Mouse (Mus musculus): ENCODE results near the gene Ptprd. TPM values are rescaled to one million over a fixed set of nuclear protein-coding genes. Genes with fewer than 3 reads are reported as not detected.
"Not testable (repeated sequence)": the region's sequence is repeated elsewhere in the genome, so short reads cannot be mapped to it uniquely, and the experiment has no call there.

Gene Ptprd
- polyA plus RNA-seq, 1 experiment: 118 TPM

DNA sequence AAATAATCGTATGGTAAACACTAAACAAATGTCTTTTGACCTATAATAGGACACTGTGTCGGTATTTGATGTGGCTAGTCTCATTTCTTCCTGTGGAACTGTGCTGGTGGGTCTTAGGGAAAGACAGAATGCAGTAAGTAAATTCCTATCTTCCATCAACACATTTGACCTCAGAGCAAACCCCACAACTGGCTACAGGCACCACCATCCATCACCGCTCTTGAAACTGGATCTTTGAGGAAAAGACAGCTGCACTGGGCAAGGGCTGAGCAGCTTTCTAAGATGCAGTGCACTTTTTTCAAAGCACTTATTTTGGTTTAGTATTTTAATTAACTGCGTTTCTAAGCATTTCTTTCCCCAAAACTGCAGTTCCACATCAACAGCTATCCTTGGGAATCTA lies 1768.2 kb downstream of the Ptprd start:
- TF ChIP-seq CTCF (IDR thresholded peaks at IDR 0.05; ENCODE audit: borderline replicate concordance, extremely low read depth, insufficient read depth, insufficient read length): no peak
- no peak for TF ChIP-seq POLR2A (IDR thresholded peaks at IDR 0.05; ENCODE audit: borderline replicate concordance, extremely low read depth, insufficient read depth, insufficient read length, poor library complexity, severe bottlenecking)
- DNase-seq (ENCODE audit: low read depth): no peak

- peak; percentile 68 for DNase-seq (ENCODE audit: low read depth)
- TF ChIP-seq CTCF (IDR thresholded peaks at IDR 0.05; ENCODE audit: borderline replicate concordance, extremely low read depth, insufficient read depth, insufficient read length): no peak
- no peak for TF ChIP-seq POLR2A (IDR thresholded peaks at IDR 0.05; ENCODE audit: borderline replicate concordance, extremely low read depth, insufficient read depth, insufficient read length, poor library complexity, severe bottlenecking)
Observed at GRCm38 (mm10) chr4:76440791-76441364, 1770.9 kb downstream of the Ptprd start.

- peak; percentile 70 for DNase-seq (ENCODE audit: low read depth)
- TF ChIP-seq POLR2A (IDR thresholded peaks at IDR 0.05; ENCODE audit: borderline replicate concordance, extremely low read depth, insufficient read depth, insufficient read length, poor library complexity, severe bottlenecking): no peak
- no peak for TF ChIP-seq CTCF (IDR thresholded peaks at IDR 0.05; ENCODE audit: borderline replicate concordance, extremely low read depth, insufficient read depth, insufficient read length)
Observed at GRCm38 (mm10) chr4:76438496-76439079, 1773.2 kb downstream of the Ptprd start.

DNA sequence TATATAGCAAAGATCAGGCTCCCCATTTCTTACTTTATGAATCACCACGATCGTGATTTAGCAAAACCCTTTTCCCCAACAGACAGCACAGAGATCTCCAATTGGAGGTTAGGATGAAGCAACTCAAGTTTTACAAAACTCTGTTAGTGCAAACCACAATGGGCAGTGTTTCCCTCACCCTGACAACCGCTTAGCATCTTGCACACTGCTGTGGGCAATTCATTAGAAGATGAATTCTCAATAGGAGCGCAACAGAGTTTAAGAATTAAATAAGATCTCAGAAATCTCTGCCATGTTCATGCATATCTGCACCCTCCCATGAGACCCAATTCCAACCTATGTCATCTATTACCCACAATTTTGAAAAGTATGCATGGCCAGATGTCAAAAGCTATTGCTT lies 1773.7 kb downstream of the Ptprd start:
- no peak for DNase-seq (ENCODE audit: low read depth)

GRCm38 (mm10) chr4:76435920-76436319 lies 1775.8 kb downstream of the Ptprd start:
- DNase-seq (ENCODE audit: low read depth): peak; percentile 55
- TF ChIP-seq POLR2A (IDR thresholded peaks at IDR 0.05; ENCODE audit: borderline replicate concordance, extremely low read depth, insufficient read depth, insufficient read length, poor library complexity, severe bottlenecking) (no peak), CTCF (IDR thresholded peaks at IDR 0.05; ENCODE audit: borderline replicate concordance, extremely low read depth, insufficient read depth, insufficient read length) (no peak)

More for the DNA sequence above, 1773.7 kb downstream of the Ptprd start:
- TF ChIP-seq CTCF (IDR thresholded peaks at IDR 0.05; ENCODE audit: borderline replicate concordance, extremely low read depth, insufficient read depth, insufficient read length) (no peak), POLR2A (IDR thresholded peaks at IDR 0.05; ENCODE audit: borderline replicate concordance, extremely low read depth, insufficient read depth, insufficient read length, poor library complexity, severe bottlenecking) (no peak)

DNA sequence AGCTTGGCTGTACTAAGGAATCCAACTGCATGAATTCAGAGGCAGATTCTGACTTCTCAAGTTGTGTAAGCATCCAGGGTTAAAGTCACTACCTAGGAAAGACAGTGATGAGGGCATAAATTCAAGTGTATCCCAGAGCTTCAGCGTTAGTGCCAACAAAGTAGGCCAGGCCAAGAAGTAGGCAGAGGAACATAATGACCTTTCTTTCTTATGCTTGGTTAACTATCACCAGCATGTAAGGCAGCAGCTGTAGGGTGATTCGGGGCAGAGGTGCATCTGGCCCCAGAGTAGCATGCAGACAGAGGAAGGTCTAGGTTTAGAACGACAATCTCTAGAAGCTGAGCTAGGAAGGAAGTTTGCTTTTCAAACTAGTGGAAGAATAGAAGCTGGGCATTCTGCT lies 1782.0 kb downstream of the Ptprd start:
- no peak for DNase-seq (ENCODE audit: low read depth)
- TF ChIP-seq POLR2A (IDR thresholded peaks at IDR 0.05; ENCODE audit: borderline replicate concordance, extremely low read depth, insufficient read depth, insufficient read length, poor library complexity, severe bottlenecking): no peak
- TF ChIP-seq CTCF (IDR thresholded peaks at IDR 0.05; ENCODE audit: borderline replicate concordance, extremely low read depth, insufficient read depth, insufficient read length): no peak

- DNase-seq (ENCODE audit: low read depth): not testable (repeated sequence)
Observed at GRCm38 (mm10) chr4:76427036-76427435, 1784.7 kb downstream of the Ptprd start.

DNA sequence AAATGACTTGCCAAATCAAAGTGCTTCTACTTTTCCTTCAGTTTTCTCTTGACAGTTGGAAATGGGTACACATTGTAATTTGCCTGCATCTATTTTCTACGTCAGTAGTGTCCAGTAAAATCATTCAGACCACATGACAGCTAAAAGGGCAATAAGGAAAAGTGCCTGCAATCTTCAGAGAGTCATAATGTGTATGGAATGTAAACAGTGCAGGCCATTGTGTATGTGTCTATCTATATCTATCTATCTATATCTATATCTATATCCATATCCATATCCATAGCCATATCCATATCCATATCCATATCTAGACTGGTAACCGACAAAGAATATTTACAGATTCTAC lies 1786.6 kb downstream of the Ptprd start:
- TF ChIP-seq POLR2A (IDR thresholded peaks at IDR 0.05; ENCODE audit: borderline replicate concordance, extremely low read depth, insufficient read depth, insufficient read length, poor library complexity, severe bottlenecking): no peak
- TF ChIP-seq CTCF (IDR thresholded peaks at IDR 0.05; ENCODE audit: borderline replicate concordance, extremely low read depth, insufficient read depth, insufficient read length): no peak
- no peak for DNase-seq (ENCODE audit: low read depth)

DNA sequence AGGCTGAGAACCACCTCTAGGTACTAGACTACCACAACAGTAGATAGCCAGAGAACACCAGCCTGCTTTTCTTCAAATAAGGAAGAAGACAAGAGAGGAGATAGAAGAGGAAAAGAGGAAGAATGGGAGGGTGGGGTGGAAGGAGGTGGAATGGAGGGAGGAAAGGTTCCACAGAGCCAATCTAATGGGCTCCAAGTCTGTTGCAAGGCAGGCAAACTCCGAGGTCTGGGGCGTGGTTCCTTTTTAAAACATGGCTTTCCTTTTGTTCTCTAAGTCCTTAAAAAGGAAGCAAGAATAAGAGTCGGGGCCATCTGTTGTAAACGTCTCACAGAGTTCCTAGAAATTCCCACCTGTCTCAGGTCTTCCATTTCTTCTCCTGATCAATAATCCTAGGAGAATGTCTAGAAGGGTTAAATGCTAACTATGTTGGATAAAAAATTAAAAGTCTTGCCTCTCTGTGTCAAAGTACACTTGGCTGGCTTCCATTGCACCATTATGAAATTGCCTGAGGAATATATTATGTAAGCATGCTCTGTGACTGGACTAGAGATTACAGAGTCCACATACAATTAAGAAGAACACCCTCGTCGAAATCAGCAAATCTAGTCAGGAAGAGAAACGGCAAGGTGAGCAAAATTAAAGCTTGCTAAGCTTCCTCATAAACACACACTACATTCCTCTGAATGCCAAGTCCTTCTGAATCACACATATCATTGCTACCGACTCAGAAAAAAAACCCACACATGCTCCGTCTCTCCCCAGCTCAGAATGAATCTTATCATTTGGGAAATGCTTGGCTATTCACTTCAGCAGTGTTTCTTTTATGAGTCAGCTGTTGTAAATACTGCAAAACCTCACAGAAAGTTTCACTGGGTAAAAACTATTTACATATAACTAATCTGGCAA lies 1787.2 kb downstream of the Ptprd start:
- DNase-seq (ENCODE audit: low read depth): no peak
- TF ChIP-seq POLR2A (IDR thresholded peaks at IDR 0.05; ENCODE audit: borderline replicate concordance, extremely low read depth, insufficient read depth, insufficient read length, poor library complexity, severe bottlenecking) (no peak), CTCF (IDR thresholded peaks at IDR 0.05; ENCODE audit: borderline replicate concordance, extremely low read depth, insufficient read depth, insufficient read length) (no peak)

DNA sequence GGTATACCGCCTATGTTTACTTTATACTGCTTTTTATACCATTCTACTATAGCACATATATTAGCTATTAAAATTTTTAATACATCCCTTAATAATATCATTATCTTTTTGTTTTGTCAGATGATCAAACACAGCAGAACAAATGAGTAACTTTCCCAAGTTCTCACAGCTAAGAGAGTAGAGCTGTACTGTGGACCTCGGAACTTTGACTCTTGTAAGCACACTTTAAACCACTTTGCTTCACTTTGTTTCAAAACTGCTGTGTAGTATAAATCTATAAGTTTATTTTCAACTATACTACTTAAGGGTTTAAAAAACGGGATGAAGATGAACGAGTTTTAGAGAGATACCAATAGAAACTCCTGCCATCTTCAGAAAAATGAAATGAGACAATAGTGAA lies 1789.6 kb downstream of the Ptprd start:
- no peak for TF ChIP-seq CTCF (IDR thresholded peaks at IDR 0.05; ENCODE audit: borderline replicate concordance, extremely low read depth, insufficient read depth, insufficient read length)
- TF ChIP-seq POLR2A (IDR thresholded peaks at IDR 0.05; ENCODE audit: borderline replicate concordance, extremely low read depth, insufficient read depth, insufficient read length, poor library complexity, severe bottlenecking): no peak
- DNase-seq (ENCODE audit: low read depth): no peak

DNA sequence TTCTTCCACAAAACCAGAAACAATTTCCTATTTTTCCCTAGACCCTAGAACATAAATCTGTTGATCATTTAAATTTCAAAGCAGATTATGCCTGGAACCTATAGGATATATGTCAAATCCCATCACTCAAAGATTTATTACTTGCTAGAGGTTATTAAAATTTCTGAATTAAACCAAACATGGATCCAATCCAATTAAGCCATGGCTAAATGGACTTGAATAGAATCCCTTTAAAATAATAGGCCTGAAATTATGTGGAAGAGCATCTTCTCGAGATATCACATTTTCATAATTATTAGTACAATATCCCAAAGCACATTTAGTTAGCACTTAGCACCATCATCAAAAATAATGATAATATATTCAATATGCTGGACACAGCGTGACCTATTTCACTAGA lies 1792.1 kb downstream of the Ptprd start:
- TF ChIP-seq CTCF (IDR thresholded peaks at IDR 0.05; ENCODE audit: borderline replicate concordance, extremely low read depth, insufficient read depth, insufficient read length) (no peak), POLR2A (IDR thresholded peaks at IDR 0.05; ENCODE audit: borderline replicate concordance, extremely low read depth, insufficient read depth, insufficient read length, poor library complexity, severe bottlenecking) (no peak)
- no peak for DNase-seq (ENCODE audit: low read depth)

- TF ChIP-seq POLR2A (IDR thresholded peaks at IDR 0.05; ENCODE audit: borderline replicate concordance, extremely low read depth, insufficient read depth, insufficient read length, poor library complexity, severe bottlenecking): no peak
- no peak for TF ChIP-seq CTCF (IDR thresholded peaks at IDR 0.05; ENCODE audit: borderline replicate concordance, extremely low read depth, insufficient read depth, insufficient read length)
- DNase-seq (ENCODE audit: low read depth): no peak
Observed at GRCm38 (mm10) chr4:76417676-76418075, 1794.1 kb downstream of the Ptprd start.
